Mouse (Mus musculus) WW6 (cell line): ENCODE results near the gene Bank1.

Experiments used
- DNase-seq: peaks from one replicate; pipeline ENCODE4 v3.0.0-alpha.2; 2013; ENCODE audit warnings: low read depth, low spot score

Gene Bank1

DNA sequence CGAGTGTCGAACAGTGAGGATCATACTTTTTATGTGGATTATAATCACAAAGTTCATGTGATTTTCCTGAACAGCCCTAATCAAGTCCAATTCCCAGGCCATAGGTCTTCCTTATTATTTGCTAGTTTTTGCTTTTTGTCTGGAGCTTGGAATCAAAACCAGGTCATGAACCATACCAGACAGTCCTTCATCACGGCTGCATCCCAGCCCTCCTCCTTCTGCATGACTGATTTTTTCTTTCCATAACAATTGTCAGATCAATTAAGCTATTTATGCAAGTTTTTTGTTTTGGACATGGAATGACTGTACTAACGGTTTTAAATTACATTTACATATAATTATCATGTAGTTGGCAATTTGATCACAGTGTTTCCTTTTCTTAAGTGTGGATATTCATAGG lies 315.2 kb downstream of the Bank1 start:
- no peak for DNase-seq

DNA sequence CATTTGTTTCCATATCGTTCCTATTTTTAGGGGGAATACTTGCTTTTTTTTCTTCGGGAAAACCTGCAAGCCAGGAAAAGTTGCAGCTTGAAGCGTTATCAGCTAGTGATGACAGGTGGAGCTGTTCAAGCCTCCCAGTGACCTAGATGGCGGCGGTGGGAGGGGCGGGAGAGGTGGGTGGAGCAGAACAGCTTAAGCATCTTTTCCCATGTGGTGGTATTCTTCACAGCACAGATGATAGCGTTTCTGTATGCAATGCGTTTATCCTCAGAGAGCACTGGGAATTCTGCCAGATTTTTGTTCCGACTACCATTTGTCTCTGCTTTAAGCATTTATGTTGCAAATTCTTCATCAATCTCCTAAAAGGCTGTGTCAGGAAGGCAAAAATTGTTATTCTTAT lies 318.0 kb downstream of the Bank1 start:
- DNase-seq: no peak

DNA sequence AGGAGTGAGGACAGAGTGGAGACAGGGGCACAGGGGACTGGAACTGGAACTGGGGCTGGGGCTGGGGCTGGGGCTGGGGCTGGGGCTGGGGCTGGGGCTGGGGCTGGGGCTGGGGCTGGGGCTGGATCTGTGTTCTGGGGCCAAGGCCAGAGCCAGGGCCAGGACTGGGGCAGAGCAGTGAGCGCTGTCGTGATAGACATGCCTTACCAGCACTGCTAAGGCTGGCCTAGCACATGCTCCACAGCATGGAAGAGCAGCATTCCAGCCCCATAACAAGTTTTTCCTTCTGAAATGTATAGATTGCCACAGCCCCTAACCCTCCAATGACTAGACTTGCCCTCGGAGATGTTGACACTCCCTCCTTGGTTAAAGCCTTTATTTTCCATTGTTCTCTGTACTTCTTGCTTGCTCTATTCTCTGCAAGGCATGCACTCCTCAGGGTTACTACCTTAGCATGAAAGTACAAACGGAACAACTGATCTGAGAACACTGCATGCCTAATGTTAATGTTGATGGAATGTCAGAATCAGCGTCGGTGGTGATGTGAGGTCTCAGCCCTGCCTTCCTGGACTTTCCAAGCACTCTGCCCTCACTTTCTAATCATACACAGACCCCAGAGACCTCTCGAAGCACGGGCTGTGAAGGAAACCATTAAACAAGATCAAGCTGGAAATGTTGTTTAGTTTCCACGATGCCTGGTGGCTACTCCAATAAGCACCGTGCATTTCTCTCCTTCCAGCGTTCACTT lies 318.6 kb downstream of the Bank1 start:
- no peak for DNase-seq
